ENCODE assay signal across 13 mouse cellular contexts in genomic region chr19:10698131-10698991, GRCm38 (mm10). TPM values are rescaled to one million over a fixed set of nuclear protein-coding genes. Genes with fewer than 3 reads are reported as not detected.
A peak's percentile ranks its signal among the peaks of the same experiment; 100 is the strongest.
DNase-seq lines count a peak whose midpoint lies in the region; ATAC-seq and TF ChIP-seq lines count a peak whose summit lies in the region.
"Had no signal": no experiment of that assay in that cellular context is flagged by ENCODE, and none has a peak within 500 bp of the region (broad histone marks: within the 10 kb centered on the region; RNA-seq: fewer than 3 reads in every experiment).

No protein-coding gene starts in this region.

- peak; percentile 67 for ATAC-seq in common myeloid progenitor, adult 5-6 weeks (replicated peaks; ENCODE audit: low read depth, poor library complexity, severe bottlenecking)
- ATAC-seq in liver, embryonic 14.5 days (ENCODE audit: insufficient read depth): no peak
- ATAC-seq: hindbrain, postnatal 0 days; Patski had no signal

- H3K27me3 ChIP-seq in liver, embryonic 14.5 days (ENCODE audit: control insufficient read depth, insufficient read depth, low read length): no peaks in the 10 kb centered on the region
- H3K27me3 ChIP-seq: forebrain, embryonic 12.5 days; Patski had no signal

- H3K9ac ChIP-seq in liver, embryonic 14.5 days (replicated peaks): 0 out of 2 replicates have a peak overlapping the region, but pooled peaks have one; percentile 13
- H3K9ac ChIP-seq: forebrain, embryonic 12.5 days had no signal

- H3K27ac ChIP-seq in liver, embryonic 14.5 days: no peak overlapping the region; the same call in 1 of the 2 replicates
- H3K27ac ChIP-seq: forebrain, embryonic 12.5 days had no signal

- TF ChIP-seq EP300 in liver, embryonic 14.5 days (IDR thresholded peaks at IDR 0.05; ENCODE audit: low read depth): no peak

- no peaks in the 10 kb centered on the region for H3K9me3 ChIP-seq in liver, embryonic 14.5 days (ENCODE audit: control insufficient read depth, low read length)
- H3K9me3 ChIP-seq: forebrain, embryonic 12.5 days had no signal

- H3K4me3 ChIP-seq in liver, embryonic 14.5 days (ENCODE audit: insufficient read depth in 1 of 2, low read depth in 2 of 2, low read length in 2 of 2): no peak overlapping the region
- H3K4me3 ChIP-seq: forebrain, embryonic 12.5 days had no signal

- H3K36me3 ChIP-seq in liver, embryonic 14.5 days (replicated peaks; ENCODE audit: control insufficient read depth, insufficient read depth, low read depth): no peaks in the 10 kb centered on the region
- H3K36me3 ChIP-seq: forebrain, embryonic 12.5 days had no signal

- H3K4me1 ChIP-seq in liver, embryonic 14.5 days (replicated peaks; ENCODE audit: control insufficient read depth in 2 of 2, insufficient read depth in 2 of 2, low read length in 1 of 2): peaks cover 29 to 59% of the 10 kb centered on the region in 2 experiments

- DNase-seq in kidney, postnatal 10 days: peak; percentile 46
- DNase-seq in kidney, adult 9 months: no peak
- peak; percentile 51 for DNase-seq in T-cell, adult 2 months (ENCODE audit: low spot score)
- DNase-seq in liver, embryonic 14.5 days (ENCODE audit: low read depth in 3 of 3, low spot score in 3 of 3): no peak
- DNase-seq in thymus, postnatal 10 days (ENCODE audit: low spot score in 2 of 2): no peak
- DNase-seq in left cerebral cortex, adult 8-10 months (ENCODE audit: low spot score in 2 of 2): no peak
- no peak for DNase-seq in layer of hippocampus, adult 9-10 months (ENCODE audit: low spot score)
- DNase-seq: right cerebral cortex, adult 18-20 months had no signal

- peak overlapping the region; percentile 1 for H3K4me2 ChIP-seq in liver, embryonic 14.5 days (ENCODE audit: low read depth)
- H3K4me2 ChIP-seq: forebrain, embryonic 12.5 days; midbrain, embryonic 11.5 days had no signal

- 32% methylated on average over 9 of the region's 9 CpGs for WGBS in liver, embryonic 14.5 days (ENCODE audit: insufficient replicate concordance)

- no peak for TF ChIP-seq CTCF in liver, embryonic 14.5 days (IDR thresholded peaks at IDR 0.05; ENCODE audit: low read depth)

RNA-seq across cellular contexts. Expression of gene Vps37c, which starts 9.8 kb away (rescaled TPM):
- 6.5 and 11.5 TPM in 2 replicates for total RNA-seq in common myeloid progenitor, adult 5-6 weeks (2017)
- 6.0 and 6.3 TPM in 2 replicates for polyA plus RNA-seq in liver, embryonic 14.5 days (2012; rRNA removed)
- polyA plus RNA-seq in liver, embryonic 14.5 days (2014; fragmentation: Nextera tagmentation; extraction: Ambion mirVana): 9.3 and 10.4 TPM in 2 replicates
- total RNA-seq in left cerebral cortex, adult 8-10 months (2022): 10 to 100 TPM; 17.8 to 23.9 (median 20.9) TPM

RNA-seq across cellular contexts. Expression of gene Pga5, which starts 20.5 kb away (rescaled TPM):
- total RNA-seq in common myeloid progenitor, adult 5-6 weeks (2017): not detected in 2 replicates
- 0.02 TPM in 1 of 2 replicates, not detected in the other for polyA plus RNA-seq in liver, embryonic 14.5 days (2012; rRNA removed)
- polyA plus RNA-seq in liver, embryonic 14.5 days (2014; fragmentation: Nextera tagmentation; extraction: Ambion mirVana): not detected in 2 replicates
- not detected for total RNA-seq in left cerebral cortex, adult 8-10 months (2022)
- total RNA-seq: hindbrain, postnatal 0 days had no signal
- polyA plus RNA-seq: forebrain, embryonic 12.5 days; hindbrain, postnatal 0 days; midbrain, embryonic 11.5 days had no signal

RNA-seq across cellular contexts. Expression of gene Cd5, which starts 40.4 kb away (rescaled TPM):
- total RNA-seq in common myeloid progenitor, adult 5-6 weeks (2017): 0.53 TPM in 1 of 2 replicates, not detected in the other
- polyA plus RNA-seq in liver, embryonic 14.5 days (2012; rRNA removed): 0.02 and 0.13 TPM in 2 replicates
- 0.04 TPM in 1 of 2 replicates, not detected in the other for polyA plus RNA-seq in liver, embryonic 14.5 days (2014; fragmentation: Nextera tagmentation; extraction: Ambion mirVana)
- total RNA-seq in left cerebral cortex, adult 8-10 months (2022): under 1 TPM; 0.13 to 0.51 (median 0.43) TPM
- polyA plus RNA-seq: forebrain, embryonic 12.5 days; Patski had no signal

Comparison
In these comparisons a context has a peak if more than half of its experiments do, and no peak if none do; other contexts are left out.
1. DNase-seq: peak in kidney, postnatal 10 days (single experiment) and T-cell, adult 2 months (single experiment); none in kidney, adult 9 months (single experiment), liver, embryonic 14.5 days (0 of 3), thymus, postnatal 10 days (0 of 2), left cerebral cortex, adult 8-10 months (0 of 2) and layer of hippocampus, adult 9-10 months (single experiment).